Mouse (Mus musculus) heart, adult 9 months (tissue): ENCODE data around the gene Rps6kc1.
A peak's percentile ranks its signal among the peaks of the same experiment; 100 is the strongest.

ENCODE experiments used
- DNase-seq, 2 experiments: peaks; one replicate each; pipeline ENCODE4 v3.0.0; 2022; ENCODE audit warnings: low spot score in 2 of 2

Rps6kc1 gene

GRCm38 (mm10) chr1:190766800-190767199 is 144.8 kb downstream of the Rps6kc1 start:
- DNase-seq, result no peak

GRCm38 (mm10) chr1:190763756-190764155 is 147.8 kb downstream of the Rps6kc1 start:
- peak in 1 of 2 experiments; percentile 14 for DNase-seq

GRCm38 (mm10) chr1:190761786-190762185 is 149.8 kb downstream of the Rps6kc1 start:
- no peak for DNase-seq

- DNase-seq, result no peak
Observed at GRCm38 (mm10) chr1:190757899-190758298, 153.7 kb downstream of the Rps6kc1 start.

- no peak for DNase-seq
Observed at GRCm38 (mm10) chr1:190751794-190752570, 159.6 kb downstream of the Rps6kc1 start.

- no peak for DNase-seq
Observed at GRCm38 (mm10) chr1:190748937-190749336, 162.6 kb downstream of the Rps6kc1 start.

GRCm38 (mm10) chr1:190741421-190741820 is 170.1 kb downstream of the Rps6kc1 start:
- DNase-seq, result no peak

- no peak for DNase-seq
Observed at GRCm38 (mm10) chr1:190732803-190733202, 178.8 kb downstream of the Rps6kc1 start.

- no peak for DNase-seq
Observed at GRCm38 (mm10) chr1:190729516-190730088, 182.0 kb downstream of the Rps6kc1 start.

GRCm38 (mm10) chr1:190728111-190728651 is 183.4 kb downstream of the Rps6kc1 start:
- no peak for DNase-seq

GRCm38 (mm10) chr1:190727385-190727784 is 184.2 kb downstream of the Rps6kc1 start:
- DNase-seq, result no peak

- DNase-seq, result no peak
Observed at GRCm38 (mm10) chr1:190724591-190725380, 186.8 kb downstream of the Rps6kc1 start.

- DNase-seq, result no peak
Observed at GRCm38 (mm10) chr1:190723926-190724430, 187.6 kb downstream of the Rps6kc1 start.

- DNase-seq, result no peak
Observed at GRCm38 (mm10) chr1:190713848-190714247, 197.7 kb downstream of the Rps6kc1 start.

- DNase-seq, result no peak
Observed at GRCm38 (mm10) chr1:190697576-190697975, 214.0 kb downstream of the Rps6kc1 start.

- DNase-seq, result peak in 1 of 2 experiments; percentile 35
Observed at GRCm38 (mm10) chr1:190695589-190695988, 216.0 kb downstream of the Rps6kc1 start.

- DNase-seq, result no peak
Observed at GRCm38 (mm10) chr1:190690528-190691262, 220.9 kb downstream of the Rps6kc1 start.

GRCm38 (mm10) chr1:190683060-190683459 is 228.5 kb downstream of the Rps6kc1 start:
- DNase-seq, result no peak

GRCm38 (mm10) chr1:190682021-190682926 is 229.3 kb downstream of the Rps6kc1 start:
- no peak for DNase-seq

- no peak for DNase-seq
Observed at GRCm38 (mm10) chr1:190675455-190675854, 236.1 kb downstream of the Rps6kc1 start.
